Mouse (Mus musculus) adrenal gland, adult 2 months (tissue): Measurements from ENCODE around the gene Slamf1. TPM values are rescaled to one million over a fixed set of nuclear protein-coding genes. Genes with fewer than 3 reads are reported as not detected.

Experiments used
- DNase-seq: peaks from one replicate; pipeline ENCODE4 v3.0.0; 2021
- long read RNA-seq: library from polyadenylated mRNA; stranded (forward); transcript quantifications from one replicate; pipeline ENCODE4 v2.0.0, GENCODE M21; 2021
- polyA plus RNA-seq: library from polyadenylated mRNA; depleted of rRNA; stranded (reverse); fragments of >200 nt; gene quantifications from 2 replicates; pipeline ENCODE4 v1.2.3, GENCODE M21; 2012; rRNA removed
- total RNA-seq, 2 experiments: library from RNA; stranded (reverse); gene quantifications; 2 replicates each; pipeline ENCODE4 v1.2.3; 2021

Slamf1 gene
- total RNA-seq (not detected), polyA plus RNA-seq (0.09 TPM in 1 of 2 replicates, not detected in the other)
- long read RNA-seq, result 0 reads

- no peak for DNase-seq
These were observed at the start of gene Slamf1 for GRCm38 (mm10) chr1:171766898-171767297. Gene Slamf1 (plus strand): TSS chr1:171767127.

DNA sequence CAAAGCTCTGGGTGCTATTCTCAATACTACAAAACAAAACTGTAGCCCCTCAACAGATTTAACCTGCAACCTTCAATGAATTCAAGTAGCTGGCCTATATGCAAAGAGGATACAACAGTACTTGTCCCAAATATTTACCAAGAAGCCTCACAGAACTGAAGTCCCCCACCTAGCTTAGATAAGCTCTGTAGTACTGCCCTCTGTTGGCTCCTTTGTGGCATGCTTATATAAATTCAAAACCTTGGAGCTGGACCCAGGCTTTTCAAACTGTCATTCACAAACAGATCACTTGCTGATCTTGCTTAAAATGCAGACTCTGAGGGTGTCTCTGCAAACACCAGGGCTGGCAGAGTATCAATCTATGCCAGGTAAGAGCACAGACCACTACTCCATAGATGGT, 35.7 kb upstream of the Slamf1 start:
- DNase-seq, result no peak

DNA sequence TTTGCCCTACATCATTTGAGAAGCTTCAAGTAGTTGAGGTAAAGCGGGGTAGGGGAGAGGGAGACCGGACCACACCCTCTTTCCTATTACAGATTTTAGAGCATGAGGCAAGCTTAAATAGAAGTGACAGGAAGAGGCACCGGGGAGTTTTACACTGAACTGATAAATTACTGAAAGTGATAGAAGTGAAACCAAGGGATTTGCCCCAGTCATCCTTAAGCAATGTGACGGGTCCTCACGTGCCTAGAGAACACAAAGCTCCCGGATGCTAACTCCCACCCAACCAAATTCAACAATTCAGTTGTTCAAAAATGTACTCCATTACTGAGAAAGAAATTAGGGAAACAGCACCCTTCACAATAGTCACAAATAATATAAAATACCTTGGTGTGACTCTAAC, 32.0 kb upstream of the Slamf1 start:
- no peak for DNase-seq

DNA sequence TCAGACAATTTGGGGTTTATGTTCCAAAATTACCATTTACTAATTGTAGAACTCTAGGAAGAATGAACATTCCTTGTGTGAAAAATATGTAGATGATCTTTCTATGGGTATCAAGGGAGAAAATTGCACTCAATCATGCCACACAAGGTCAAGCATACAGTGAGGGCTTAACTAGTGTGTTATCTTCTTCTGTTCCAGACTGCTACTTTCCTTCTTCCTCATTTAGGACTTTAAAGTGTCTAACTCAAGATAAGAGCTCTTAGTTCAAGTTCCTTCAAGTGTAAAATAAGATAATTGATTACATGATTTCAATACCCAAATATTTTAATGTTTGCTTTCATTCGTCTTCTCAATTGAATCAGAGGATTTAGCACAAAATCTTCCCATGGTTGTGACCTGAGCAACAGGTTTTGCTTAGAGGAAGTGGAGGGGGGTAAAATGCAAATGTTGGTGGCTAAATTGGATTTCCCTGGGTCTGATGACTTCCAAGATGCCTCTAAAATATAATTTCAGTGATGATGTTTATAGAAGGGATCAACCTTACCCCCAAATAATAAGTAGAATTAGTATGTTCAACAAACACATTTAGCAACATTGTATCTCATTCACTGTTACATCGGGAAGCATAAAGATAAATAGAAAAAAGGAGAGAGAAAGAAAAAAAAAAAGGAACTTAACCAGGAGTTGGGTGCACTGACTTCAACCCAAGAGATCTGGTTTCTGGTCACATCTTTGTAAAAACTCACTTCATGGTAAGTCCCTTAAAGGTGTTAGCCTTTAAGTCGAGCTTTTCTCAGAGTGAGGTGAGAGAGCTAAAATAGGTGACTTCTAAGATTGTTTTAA, 18.6 kb upstream of the Slamf1 start:
- DNase-seq, result no peak

GRCm38 (mm10) chr1:171761853-171762448, 5.0 kb upstream of the Slamf1 start:
- no peak for DNase-seq

- DNase-seq, result no peak
These were observed 4.1 kb downstream of the Slamf1 start for GRCm38 (mm10) chr1:171770996-171771395.

GRCm38 (mm10) chr1:171772121-171772735, 5.3 kb downstream of the Slamf1 start:
- no peak for DNase-seq

DNA sequence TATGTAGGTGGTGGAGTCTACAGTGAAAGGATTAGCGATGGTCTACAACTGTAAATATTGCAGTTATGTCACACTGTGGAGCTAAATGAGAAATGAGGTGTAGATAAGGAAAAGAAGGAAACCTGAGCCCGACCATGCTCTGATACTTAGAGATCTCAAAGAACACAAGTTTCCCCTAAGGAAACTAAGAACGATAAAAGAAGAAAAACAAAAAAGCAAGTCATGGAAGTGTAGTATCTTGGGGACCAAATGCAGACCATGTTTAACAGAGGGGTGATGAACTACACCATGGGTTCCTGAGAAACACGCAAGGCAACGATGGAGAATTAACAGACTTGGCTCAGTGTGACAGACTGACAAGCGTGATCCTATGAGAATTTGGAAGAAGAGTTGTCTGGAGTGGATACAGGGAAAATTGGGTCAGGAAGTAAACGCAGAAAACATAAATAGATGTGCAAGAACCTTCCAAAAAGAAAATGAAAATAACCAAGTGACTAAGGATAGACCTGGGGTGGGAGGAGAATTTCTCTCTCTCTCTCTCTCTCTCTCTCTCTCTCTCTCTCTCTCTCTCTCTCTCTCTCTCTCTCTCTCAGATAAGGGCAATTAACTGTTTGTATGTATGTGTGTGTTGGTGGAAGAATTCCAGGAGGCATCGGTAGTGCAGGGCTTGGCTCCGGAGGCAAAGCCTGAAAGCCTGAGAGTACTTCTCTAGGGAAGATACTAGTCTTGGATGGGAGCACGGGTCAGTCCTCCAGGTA, 6.5 kb downstream of the Slamf1 start:
- DNase-seq, result no peak

- no peak for DNase-seq
These were observed 7.3 kb downstream of the Slamf1 start for GRCm38 (mm10) chr1:171774266-171774665.

DNA sequence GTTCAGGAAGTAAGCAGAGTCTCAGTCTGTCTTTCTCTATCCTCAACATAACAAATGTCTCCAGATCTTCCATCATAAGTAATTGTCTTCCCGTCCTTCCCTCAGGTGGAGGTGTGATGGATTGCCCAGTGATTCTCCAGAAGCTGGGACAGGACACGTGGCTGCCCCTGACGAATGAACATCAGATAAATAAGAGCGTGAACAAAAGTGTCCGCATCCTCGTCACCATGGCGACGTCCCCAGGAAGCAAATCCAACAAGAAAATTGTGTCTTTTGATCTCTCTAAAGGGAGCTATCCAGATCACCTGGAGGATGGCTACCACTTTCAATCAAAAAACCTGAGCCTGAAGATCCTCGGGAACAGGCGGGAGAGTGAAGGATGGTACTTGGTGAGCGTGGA, 7.8 kb downstream of the Slamf1 start:
- no peak for DNase-seq

GRCm38 (mm10) chr1:171775781-171776180, 8.9 kb downstream of the Slamf1 start:
- no peak for DNase-seq

DNA sequence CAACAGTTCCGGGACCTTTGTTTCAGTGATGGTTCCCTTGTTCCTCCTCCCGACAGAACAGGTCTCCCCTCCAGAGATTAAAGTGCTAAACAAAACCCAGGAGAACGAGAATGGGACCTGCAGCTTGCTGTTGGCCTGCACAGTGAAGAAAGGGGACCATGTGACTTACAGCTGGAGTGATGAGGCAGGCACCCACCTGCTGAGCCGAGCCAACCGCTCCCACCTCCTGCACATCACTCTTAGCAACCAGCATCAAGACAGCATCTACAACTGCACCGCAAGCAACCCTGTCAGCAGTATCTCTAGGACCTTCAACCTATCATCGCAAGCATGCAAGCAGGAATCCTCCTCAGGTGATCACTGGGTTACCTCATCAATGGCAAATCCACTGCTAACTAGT, 10.1 kb downstream of the Slamf1 start:
- DNase-seq, result no peak

GRCm38 (mm10) chr1:171782287-171782915, 15.5 kb downstream of the Slamf1 start:
- DNase-seq, result no peak

- no peak for DNase-seq
These were observed 18.9 kb downstream of the Slamf1 start for GRCm38 (mm10) chr1:171785871-171786270.

DNA sequence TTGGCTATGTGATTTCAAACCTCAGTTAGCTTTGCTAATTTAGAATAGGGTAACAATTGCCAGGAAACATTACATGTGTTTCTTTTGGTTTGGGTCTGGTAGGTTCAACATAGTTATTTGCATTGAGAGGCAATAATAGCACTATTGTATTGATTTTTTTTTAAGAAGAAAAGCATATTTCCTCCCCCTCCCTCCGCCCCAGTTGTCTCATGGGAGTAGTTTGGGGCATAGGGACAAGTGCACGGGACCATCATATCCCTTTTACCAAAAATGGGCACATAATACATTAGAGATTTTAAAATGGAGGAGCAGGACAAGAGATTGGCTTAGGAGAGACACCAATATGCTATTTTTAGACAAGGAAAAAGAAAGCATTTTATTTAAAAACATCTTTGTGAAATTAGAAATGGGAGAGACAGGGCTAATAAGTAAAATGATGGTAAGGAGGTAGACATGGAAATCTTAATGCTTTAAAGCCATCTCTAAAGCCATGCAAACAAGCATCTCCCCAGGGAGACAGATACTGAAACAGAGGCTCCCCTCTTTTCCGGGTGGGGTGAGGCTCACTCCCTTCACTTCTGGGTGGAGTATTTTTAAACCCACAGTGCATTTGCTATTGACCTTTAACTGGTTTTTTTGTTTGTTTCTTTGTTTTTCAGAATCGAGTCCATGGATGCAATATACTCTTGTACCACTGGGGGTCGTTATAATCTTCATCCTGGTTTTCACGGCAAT, 20.5 kb downstream of the Slamf1 start:
- no peak for DNase-seq

DNA sequence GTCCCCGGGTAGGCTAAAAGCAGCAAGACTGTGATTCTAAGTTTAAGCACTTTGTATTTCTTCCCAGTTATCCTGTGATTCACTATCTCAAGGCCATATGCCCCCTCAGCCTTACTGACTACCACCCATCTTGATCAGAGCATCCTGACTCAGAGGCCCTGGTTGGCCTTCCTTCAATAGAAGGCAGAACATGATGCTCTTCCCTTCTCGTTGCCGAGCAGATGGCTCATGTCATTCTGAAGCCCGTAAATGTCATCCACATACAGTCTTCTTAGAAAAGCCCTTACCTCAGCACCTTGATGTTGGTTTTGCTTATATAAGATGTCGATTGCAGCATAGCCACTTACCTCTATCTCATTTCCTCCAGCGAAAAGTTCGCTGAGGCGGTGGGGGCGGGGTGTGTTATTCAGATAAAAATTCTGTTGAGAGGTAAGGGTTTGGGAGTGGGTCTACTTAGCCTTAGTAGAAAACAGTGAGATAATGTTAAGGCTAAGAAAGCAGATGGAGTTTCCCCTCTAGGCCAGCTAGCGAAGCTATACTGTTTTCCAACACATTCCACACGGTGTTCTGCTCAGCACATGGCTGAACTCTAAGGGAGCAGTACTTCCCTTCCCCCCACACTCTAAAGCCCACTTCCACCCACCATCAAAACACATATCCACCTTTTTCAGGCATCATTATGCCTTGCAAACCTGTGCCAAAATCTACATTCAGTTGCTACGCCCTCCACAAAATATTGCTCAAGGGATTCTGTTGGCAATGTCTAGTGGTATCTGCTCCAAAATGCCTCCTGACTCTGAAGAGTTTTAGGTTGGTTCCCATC, 21.7 kb downstream of the Slamf1 start:
- no peak for DNase-seq

- no peak for DNase-seq
These were observed 22.5 kb downstream of the Slamf1 start for GRCm38 (mm10) chr1:171789407-171789806.

DNA sequence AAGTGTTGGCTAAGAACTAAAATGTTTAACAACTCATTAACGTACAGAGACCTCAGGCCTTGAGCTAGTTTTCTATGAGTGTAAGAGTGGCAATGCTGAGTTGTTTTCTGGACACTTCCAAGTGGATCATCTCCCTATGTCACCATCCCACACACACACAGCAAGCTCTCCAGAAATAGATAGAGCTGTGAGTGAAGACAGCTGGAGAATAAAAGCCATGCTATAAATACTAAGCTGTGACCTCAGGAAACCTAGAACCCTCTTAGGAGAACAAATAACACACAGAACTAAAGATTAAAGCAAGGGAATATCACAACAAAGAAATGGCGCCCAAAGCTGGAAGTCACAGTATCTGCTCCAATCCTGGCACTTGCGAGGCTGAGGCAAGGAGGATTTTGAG, 24.6 kb downstream of the Slamf1 start:
- no peak for DNase-seq

DNA sequence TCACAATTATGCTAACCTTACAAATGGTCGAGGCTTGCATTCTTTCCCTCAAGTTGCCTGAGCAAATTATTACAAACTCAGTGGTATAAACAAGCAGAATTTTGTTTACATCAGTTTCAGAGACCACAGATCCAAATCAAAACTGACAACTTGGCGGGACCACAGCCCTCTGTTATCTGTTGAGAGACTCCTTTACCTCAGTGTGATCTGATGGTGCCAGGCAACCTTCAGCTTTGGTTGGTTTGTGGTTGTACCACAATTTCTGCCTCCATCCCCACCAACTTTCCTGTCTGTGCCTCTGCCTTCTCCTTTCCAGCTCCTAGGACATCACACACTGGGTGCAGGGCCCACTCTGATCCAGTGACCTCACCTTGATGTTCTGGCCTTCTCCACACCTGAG, 29.3 kb downstream of the Slamf1 start:
- DNase-seq, result no peak

GRCm38 (mm10) chr1:171797840-171798239, 30.9 kb downstream of the Slamf1 start:
- DNase-seq, result no peak
